Mouse (Mus musculus): ENCODE results near the gene Synj1. TPM values are rescaled to one million over a fixed set of nuclear protein-coding genes. Genes with fewer than 3 reads are reported as not detected.

Gene Synj1
- polyA plus RNA-seq, 1 experiment from 2014 or later = 17.8 TPM

Small RNAs within 50 kb of the gene (microRNA-seq; reads per million reads assigned to microRNA genes)
- not detected for gene Gm22933

Other genes with a start within 250 kb of the Synj1 start
- gene Urb1, start 200.9 kb downstream of the Synj1 start, polyA plus RNA-seq (2014; fragmentation: Nextera tagmentation; extraction: Ambion mirVana) = 9.9 and 13.8 TPM in 2 replicates
- 0.72 and 1.1 TPM in 2 replicates for gene Eva1c, start 184.6 kb downstream of the Synj1 start, polyA plus RNA-seq (2014; fragmentation: Nextera tagmentation; extraction: Ambion mirVana)
- gene Cfap298, start 76.2 kb downstream of the Synj1 start, polyA plus RNA-seq (2014; fragmentation: Nextera tagmentation; extraction: Ambion mirVana) = 36.4 and 41.2 TPM in 2 replicates
- 80.5 and 81.9 TPM in 2 replicates for gene Paxbp1, start 33.2 kb upstream of the Synj1 start, polyA plus RNA-seq (2014; fragmentation: Nextera tagmentation; extraction: Ambion mirVana)
- 0.39 TPM in 1 of 2 replicates, not detected in the other for gene 4932438H23Rik, start 83.8 kb upstream of the Synj1 start, polyA plus RNA-seq (2014; fragmentation: Nextera tagmentation; extraction: Ambion mirVana)
- gene Olig2, start 214.1 kb upstream of the Synj1 start, polyA plus RNA-seq (2014; fragmentation: Nextera tagmentation; extraction: Ambion mirVana) = not detected in 2 replicates